ENCODE assay signal across 17 mouse cellular contexts in the genomic region with DNA sequence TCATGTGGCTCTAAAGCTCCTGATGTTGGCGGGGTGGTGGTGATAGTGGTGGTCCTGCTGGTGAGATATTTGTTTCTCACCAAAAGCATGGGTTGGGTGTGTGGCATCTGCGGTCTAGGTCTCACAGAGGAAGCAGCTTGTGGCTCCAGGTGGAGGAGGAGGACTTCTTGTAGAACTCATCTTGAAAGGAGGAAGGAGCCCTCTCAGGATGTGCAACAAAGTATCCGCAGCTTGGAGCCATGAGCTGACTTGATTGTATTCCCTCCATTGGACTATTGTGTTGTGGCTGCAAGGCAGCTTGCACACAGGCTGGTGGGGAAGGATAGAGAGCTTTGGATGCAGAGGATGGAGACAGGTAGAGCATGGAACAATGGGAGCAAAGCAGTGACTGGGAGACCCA.
"Had no signal": no experiment of that assay in that cellular context is flagged by ENCODE, and none has a peak within 500 bp of the region (broad histone marks: within the 10 kb centered on the region; RNA-seq: fewer than 3 reads in every experiment).

No protein-coding gene starts in this region.

- H3K9me3 ChIP-seq: neural tube, embryonic 12.5 days; neural tube, embryonic 13.5 days; neural tube, embryonic 15.5 days; stomach, embryonic 15.5 days had no signal

- H3K27ac ChIP-seq: neural tube, embryonic 12.5 days; neural tube, embryonic 13.5 days; neural tube, embryonic 15.5 days; stomach, embryonic 15.5 days; stomach, postnatal 0 days had no signal

- H3K4me3 ChIP-seq: neural tube, embryonic 12.5 days; neural tube, embryonic 13.5 days; neural tube, embryonic 15.5 days; stomach, embryonic 15.5 days had no signal

- H3K36me3 ChIP-seq: neural tube, embryonic 12.5 days; neural tube, embryonic 13.5 days; neural tube, embryonic 15.5 days; stomach, embryonic 15.5 days had no signal

- H3K4me2 ChIP-seq: neural tube, embryonic 12.5 days; neural tube, embryonic 13.5 days; neural tube, embryonic 15.5 days; stomach, embryonic 15.5 days had no signal

- H3K9ac ChIP-seq: neural tube, embryonic 12.5 days; neural tube, embryonic 13.5 days; neural tube, embryonic 15.5 days; stomach, embryonic 15.5 days had no signal

- DNase-seq: retina, postnatal 1 day; right cerebral cortex, adult 18-20 months; right cerebral cortex, postnatal 14 days; right cerebral cortex, postnatal 25 days; right cerebral cortex, postnatal 4 days; spleen, adult 18-20 months; thymus, adult 18-20 months; thymus, adult 2 months; thymus, postnatal 14 days; thymus, postnatal 25 days; thymus, postnatal 36 days; thymus, postnatal 4 days had no signal

- H3K27me3 ChIP-seq: neural tube, embryonic 12.5 days; neural tube, embryonic 13.5 days; neural tube, embryonic 15.5 days; stomach, embryonic 15.5 days had no signal

- H3K4me1 ChIP-seq: neural tube, embryonic 12.5 days; neural tube, embryonic 13.5 days; neural tube, embryonic 15.5 days; stomach, embryonic 15.5 days had no signal
